Mouse (Mus musculus): ENCODE data around the gene Eif2ak1. TPM values are rescaled to one million over a fixed set of nuclear protein-coding genes. Genes with fewer than 3 reads are reported as not detected.

The Eif2ak1 gene
- polyA plus RNA-seq, 1 experiment: 30.0 TPM

DNA sequence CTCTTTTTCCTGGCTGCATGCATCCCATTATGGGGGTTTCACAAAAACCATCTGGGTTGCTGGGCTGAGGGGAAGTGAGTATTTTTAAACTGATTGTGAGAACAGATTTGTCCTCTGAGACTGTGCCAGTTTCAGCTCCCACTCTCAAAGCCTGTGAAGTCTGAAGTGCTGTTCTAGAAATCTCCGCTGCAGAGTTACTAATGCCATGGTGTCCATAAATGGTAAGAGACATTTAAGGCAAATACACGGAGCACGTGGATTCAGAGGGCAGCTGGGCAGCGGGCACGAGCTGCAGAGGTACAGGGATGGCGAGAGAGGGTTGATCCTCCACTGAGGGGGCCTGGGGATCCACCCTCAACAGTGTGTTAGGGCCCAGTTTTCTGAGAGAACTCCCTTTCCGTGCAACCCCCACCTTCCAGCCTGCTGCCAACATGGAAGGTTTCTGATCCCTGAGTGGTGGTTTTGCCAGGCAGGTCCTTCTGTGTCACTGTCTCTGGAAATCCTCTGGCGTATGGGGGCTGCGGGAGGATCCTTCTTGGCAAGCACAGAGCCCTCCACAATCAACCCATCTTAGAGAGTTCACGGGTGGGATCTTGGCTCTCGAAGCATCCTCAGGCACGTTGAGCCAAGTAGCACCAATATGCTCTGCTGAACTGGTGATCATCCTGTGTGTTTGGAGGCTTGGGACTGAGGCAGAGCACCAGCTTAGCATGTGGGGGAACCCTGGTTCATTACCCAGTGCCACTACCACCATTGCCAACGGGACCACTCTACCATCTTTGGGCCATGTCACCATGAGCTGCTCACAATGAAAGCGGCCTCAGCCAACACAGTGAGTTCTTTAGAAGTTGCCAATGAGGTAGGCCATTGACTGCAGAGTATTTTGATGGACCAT lies 125.9 kb downstream of the Eif2ak1 start:
- Histone ChIP-seq H3K4me1 (ENCODE audit: control insufficient read depth, insufficient read depth, low read length) (no peaks in the 10 kb centered on the region), H3K4me3 (ENCODE audit: insufficient read depth, low read length) (no peak overlapping the region), H3K27ac (ENCODE audit: insufficient read depth, low read length) (no peak overlapping the region)
- TF ChIP-seq CTCF (IDR thresholded peaks at IDR 0.05; ENCODE audit: borderline replicate concordance, insufficient read depth, low read length): no peak
- no peak for TF ChIP-seq POLR2A (IDR thresholded peaks at IDR 0.05; ENCODE audit: low read depth, low read length)

DNA sequence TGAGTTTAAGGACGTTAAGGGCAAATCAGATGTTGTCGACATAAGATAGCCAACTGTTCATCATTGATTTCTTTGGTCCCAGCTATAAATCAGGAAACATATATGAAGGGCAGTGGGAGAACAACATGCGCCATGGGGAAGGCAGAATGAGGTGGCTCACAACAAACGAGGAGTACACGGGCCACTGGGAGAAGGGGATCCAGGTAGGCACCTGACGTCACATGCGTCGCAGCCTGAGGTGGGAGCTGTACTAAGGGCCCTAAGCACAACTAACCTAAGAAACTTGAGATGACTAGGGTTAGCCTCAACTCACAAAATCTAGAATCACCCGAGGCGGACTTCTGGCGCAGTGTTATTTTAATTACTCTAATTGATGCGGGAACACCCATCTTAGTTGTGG lies 130.8 kb downstream of the Eif2ak1 start:
- H3K4me3 ChIP-seq (ENCODE audit: insufficient read depth, low read length): no peak overlapping the region
- no peaks in the 10 kb centered on the region for H3K4me1 ChIP-seq (ENCODE audit: control insufficient read depth, insufficient read depth, low read length)
- TF ChIP-seq POLR2A (IDR thresholded peaks at IDR 0.05; ENCODE audit: low read depth, low read length) (no peak), CTCF (IDR thresholded peaks at IDR 0.05; ENCODE audit: borderline replicate concordance, insufficient read depth, low read length) (no peak)
- no peak overlapping the region for H3K27ac ChIP-seq (ENCODE audit: insufficient read depth, low read length)

DNA sequence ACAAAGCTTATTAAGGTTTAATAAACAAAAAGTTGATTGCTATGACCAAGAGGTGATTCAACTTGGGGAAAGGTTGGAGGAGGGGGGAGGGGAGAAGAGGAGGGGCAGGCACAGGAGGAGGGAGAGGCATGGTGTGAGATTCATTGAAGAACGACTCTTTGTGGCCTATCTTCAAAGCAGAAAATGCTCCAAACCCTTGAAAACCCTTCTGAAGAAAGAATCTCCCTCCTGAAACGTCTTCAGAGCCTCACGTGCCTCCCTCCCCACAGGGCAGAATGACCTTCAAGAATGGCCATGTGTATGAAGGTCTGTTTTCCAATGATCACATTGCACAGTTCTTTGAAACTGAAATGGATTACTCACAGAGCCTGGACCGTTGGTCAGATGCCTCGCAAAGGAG lies 132.4 kb downstream of the Eif2ak1 start:
- Histone ChIP-seq H3K4me3 (ENCODE audit: insufficient read depth, low read length) (no peak overlapping the region), H3K27ac (ENCODE audit: insufficient read depth, low read length) (no peak overlapping the region), H3K4me1 (ENCODE audit: control insufficient read depth, insufficient read depth, low read length) (no peaks in the 10 kb centered on the region)
- TF ChIP-seq CTCF (IDR thresholded peaks at IDR 0.05; ENCODE audit: borderline replicate concordance, insufficient read depth, low read length) (no peak), POLR2A (IDR thresholded peaks at IDR 0.05; ENCODE audit: low read depth, low read length) (no peak)

Other genes starting within 250 kb of the Eif2ak1 start
- 130 and 134 TPM in 2 replicates for gene Cyth3, start 195.3 kb upstream of the Eif2ak1 start, polyA plus RNA-seq (2011; ENCODE audit: insufficient read length, low read depth, missing spikeins)
- 17.2 and 18.5 TPM in 2 replicates for gene Usp42, start 85.5 kb upstream of the Eif2ak1 start, polyA plus RNA-seq (2011; ENCODE audit: insufficient read length, low read depth, missing spikeins)
- gene Ankrd61, start 79.9 kb downstream of the Eif2ak1 start, polyA plus RNA-seq (2011; ENCODE audit: insufficient read length, low read depth, missing spikeins): not detected in 2 replicates
- 94.0 and 102 TPM in 2 replicates for gene Aimp2, start 92.1 kb downstream of the Eif2ak1 start, polyA plus RNA-seq (2011; ENCODE audit: insufficient read length, low read depth, missing spikeins)
- 13.1 and 19.5 TPM in 2 replicates for gene Pms2, start 92.2 kb downstream of the Eif2ak1 start, polyA plus RNA-seq (2011; ENCODE audit: insufficient read length, low read depth, missing spikeins)
- gene Gm42421, start 110.4 kb downstream of the Eif2ak1 start, polyA plus RNA-seq (2011; ENCODE audit: insufficient read length, low read depth, missing spikeins): 1.2 TPM in 1 of 2 replicates, not detected in the other
- 0.77 TPM in 1 of 2 replicates, not detected in the other for gene Rsph10b, start 115.2 kb downstream of the Eif2ak1 start, polyA plus RNA-seq (2011; ENCODE audit: insufficient read length, low read depth, missing spikeins)
- 66.5 and 69.6 TPM in 2 replicates for gene Ccz1, start 197.1 kb downstream of the Eif2ak1 start, polyA plus RNA-seq (2011; ENCODE audit: insufficient read length, low read depth, missing spikeins)
- gene Ocm, start 208.9 kb downstream of the Eif2ak1 start, polyA plus RNA-seq (2011; ENCODE audit: insufficient read length, low read depth, missing spikeins): not detected in 2 replicates

All from embryonic fibroblast, embryonic 13.5 days (primary cell).